ENCODE assay signal across 8 mouse cellular contexts in genomic region chr2:27028437-27029015, GRCm38 (mm10). TPM values are rescaled to one million over a fixed set of nuclear protein-coding genes. Genes with fewer than 3 reads are reported as not detected.
DNase-seq lines count a peak whose midpoint lies in the region; ATAC-seq and TF ChIP-seq lines count a peak whose summit lies in the region.

No protein-coding gene starts in this region.

- no peak for ATAC-seq in heart, embryonic 12.5 days (ENCODE audit: insufficient number of reproducible peaks, low FRiP score)
- no peak for ATAC-seq in hindbrain, postnatal 0 days
- ATAC-seq in midbrain, embryonic 14.5 days (ENCODE audit: low FRiP score, low TSS enrichment) = no peak
- no peak for ATAC-seq in frontal cortex, adult (ENCODE audit: low TSS enrichment)

- no peak overlapping the region for H3K27ac ChIP-seq in heart, embryonic 12.5 days (ENCODE audit: poor library complexity, severe bottlenecking)
- H3K27ac ChIP-seq in bone marrow, adult 2 months (ENCODE audit: control insufficient read depth, insufficient read depth, low read depth, low read length, poor library complexity) = peak overlapping the region; percentile 47
- peak overlapping the region; percentile 71 for H3K27ac ChIP-seq in hindbrain, postnatal 0 days
- no peak overlapping the region for H3K27ac ChIP-seq in midbrain, embryonic 14.5 days (replicated peaks; ENCODE audit: low read depth, low read length)

- 0 out of 2 replicates have a peak overlapping the region, but pooled peaks have one; percentile 28 for H3K4me3 ChIP-seq in heart, embryonic 12.5 days
- peak overlapping the region; percentile 59 for H3K4me3 ChIP-seq in bone marrow, adult 2 months (replicated peaks; ENCODE audit: control insufficient read depth, low read depth, low read length)
- H3K4me3 ChIP-seq in hindbrain, postnatal 0 days (ENCODE audit: low read length) = peak overlapping the region; percentile 34
- peak overlapping the region; percentile 38 for H3K4me3 ChIP-seq in midbrain, embryonic 14.5 days (replicated peaks; ENCODE audit: low read depth, low read length)

- H3K4me2 ChIP-seq in heart, embryonic 12.5 days = peak overlapping the region; percentile 65
- peak overlapping the region; percentile 58 for H3K4me2 ChIP-seq in hindbrain, postnatal 0 days (ENCODE audit: low read depth, low read length)
- H3K4me2 ChIP-seq in midbrain, embryonic 14.5 days (ENCODE audit: low read length) = peak overlapping the region; percentile 74

- H3K4me1 ChIP-seq in heart, embryonic 12.5 days (replicated peaks) = peaks cover 9% of the 10 kb centered on the region; the same call in 1 of the 2 replicates
- H3K4me1 ChIP-seq in bone marrow, adult 2 months (ENCODE audit: control insufficient read depth, insufficient read depth, low read length) = peaks cover 4% of the 10 kb centered on the region; the same call in 1 of the 2 replicates
- peaks cover 12% of the 10 kb centered on the region for H3K4me1 ChIP-seq in hindbrain, postnatal 0 days (ENCODE audit: insufficient read depth, low read length)
- H3K4me1 ChIP-seq in midbrain, embryonic 14.5 days (ENCODE audit: control insufficient read depth, insufficient read depth, low read length) = peaks cover 9% of the 10 kb centered on the region; the same call in 1 of the 2 replicates

- DNase-seq in heart, postnatal 4 days = no peak
- no peak for DNase-seq in hindbrain, postnatal 0 days (ENCODE audit: low spot score)
- DNase-seq in midbrain, embryonic 14.5 days = no peak
- DNase-seq in urinary bladder, adult 18-20 months (ENCODE audit: low spot score in 2 of 2) = no peak
- no peak for DNase-seq in layer of hippocampus, adult 11-12 months (ENCODE audit: low spot score)

- 52% methylated on average over 4 of the region's 4 CpGs for WGBS in heart, embryonic 12.5 days
- WGBS in bone marrow, adult 2 months = 6% methylated on average over 4 of the region's 4 CpGs
- 68% methylated on average over 4 of the region's 4 CpGs for WGBS in hindbrain, postnatal 0 days
- WGBS in midbrain, embryonic 14.5 days = 77% methylated on average over 4 of the region's 4 CpGs

- 0 out of 2 replicates have a peak overlapping the region, but pooled peaks have one; percentile 4 for H3K9ac ChIP-seq in heart, embryonic 12.5 days
- peak overlapping the region; percentile 42 for H3K9ac ChIP-seq in hindbrain, postnatal 0 days (replicated peaks; ENCODE audit: low read length)
- peak overlapping the region; percentile 57 for H3K9ac ChIP-seq in midbrain, embryonic 14.5 days (replicated peaks; ENCODE audit: low read length)

- H3K27me3 ChIP-seq in heart, embryonic 12.5 days (replicated peaks) = peaks cover 53% of the 10 kb centered on the region
- H3K27me3 ChIP-seq in hindbrain, postnatal 0 days (ENCODE audit: insufficient read depth, low read length) = no peaks in the 10 kb centered on the region
- H3K27me3 ChIP-seq in midbrain, embryonic 14.5 days (ENCODE audit: control insufficient read depth, insufficient read depth, low read length) = no peaks in the 10 kb centered on the region; the same call in 1 of the 2 replicates

- TF ChIP-seq CTCF in bone marrow, adult 2 months (IDR thresholded peaks at IDR 0.05; ENCODE audit: control insufficient read depth, insufficient read depth, low read length) = no peak
- TF ChIP-seq CTCF in hindbrain, postnatal 0 days (IDR thresholded peaks at IDR 0.05; ENCODE audit: low read depth) = no peak

- no peaks in the 10 kb centered on the region for H3K9me3 ChIP-seq in heart, embryonic 12.5 days (replicated peaks)
- no peaks in the 10 kb centered on the region for H3K9me3 ChIP-seq in hindbrain, postnatal 0 days (ENCODE audit: low read length)
- no peaks in the 10 kb centered on the region for H3K9me3 ChIP-seq in midbrain, embryonic 14.5 days (ENCODE audit: control insufficient read depth, low read length)

- no peaks in the 10 kb centered on the region for H3K36me3 ChIP-seq in heart, embryonic 12.5 days
- H3K36me3 ChIP-seq in hindbrain, postnatal 0 days (ENCODE audit: insufficient read depth, low read length) = no peaks in the 10 kb centered on the region
- H3K36me3 ChIP-seq in midbrain, embryonic 14.5 days (ENCODE audit: control insufficient read depth, insufficient read depth, low read length) = no peaks in the 10 kb centered on the region

- no peak for TF ChIP-seq POLR2A in bone marrow, adult 2 months (IDR thresholded peaks at IDR 0.05; ENCODE audit: borderline replicate concordance, control insufficient read depth, low read depth, low read length)

RNA-seq across cellular contexts. Expression of gene Slc2a6, which starts 0.7 kb away (rescaled TPM):
- polyA plus RNA-seq in heart, embryonic 12.5 days (2016; fragmentation: Nextera tagmentation; extraction: Ambion mirVana) = 0.10 and 0.47 TPM in 2 replicates
- total RNA-seq in heart, postnatal 4 days (2021) = under 1 TPM; 0.18 to 0.24 TPM
- 6.3 and 26.1 TPM in 2 replicates for polyA plus RNA-seq in bone marrow, adult 2 months (2011; ENCODE audit: insufficient read depth, insufficient read length, low replicate concordance, missing spikeins)
- 29.2 and 30.9 TPM in 2 replicates for total RNA-seq in hindbrain, postnatal 0 days (2014; rRNA removed)
- 16.7 and 19.2 TPM in 2 replicates for polyA plus RNA-seq in hindbrain, postnatal 0 days (2015; fragmentation: Nextera tagmentation; extraction: Ambion mirVana)
- polyA plus RNA-seq in midbrain, embryonic 14.5 days (2014; fragmentation: Nextera tagmentation; extraction: Ambion mirVana) = 4.3 and 4.9 TPM in 2 replicates

RNA-seq across cellular contexts. Expression of gene Cacfd1, which starts 18.8 kb away (rescaled TPM):
- polyA plus RNA-seq in heart, embryonic 12.5 days (2016; fragmentation: Nextera tagmentation; extraction: Ambion mirVana) = 40.0 and 41.6 TPM in 2 replicates
- 10 to 100 TPM; 28.0 to 29.7 TPM for total RNA-seq in heart, postnatal 4 days (2021)
- polyA plus RNA-seq in bone marrow, adult 2 months (2011; ENCODE audit: insufficient read depth, insufficient read length, low replicate concordance, missing spikeins) = 11.8 and 20.8 TPM in 2 replicates
- 50.1 and 50.4 TPM in 2 replicates for total RNA-seq in hindbrain, postnatal 0 days (2014; rRNA removed)
- 89.1 and 90.6 TPM in 2 replicates for polyA plus RNA-seq in hindbrain, postnatal 0 days (2015; fragmentation: Nextera tagmentation; extraction: Ambion mirVana)
- 72.5 and 81.4 TPM in 2 replicates for polyA plus RNA-seq in midbrain, embryonic 14.5 days (2014; fragmentation: Nextera tagmentation; extraction: Ambion mirVana)

RNA-seq across cellular contexts. Expression of gene Mymk, which starts 43.5 kb away (rescaled TPM):
- polyA plus RNA-seq in heart, embryonic 12.5 days (2016; fragmentation: Nextera tagmentation; extraction: Ambion mirVana) = 0.17 and 0.18 TPM in 2 replicates
- total RNA-seq in heart, postnatal 4 days (2021) = not detected
- not detected in 2 replicates for polyA plus RNA-seq in bone marrow, adult 2 months (2011; ENCODE audit: insufficient read depth, insufficient read length, low replicate concordance, missing spikeins)
- total RNA-seq in hindbrain, postnatal 0 days (2014; rRNA removed) = not detected in 2 replicates
- 0.19 and 0.30 TPM in 2 replicates for polyA plus RNA-seq in hindbrain, postnatal 0 days (2015; fragmentation: Nextera tagmentation; extraction: Ambion mirVana)
- not detected in 2 replicates for polyA plus RNA-seq in midbrain, embryonic 14.5 days (2014; fragmentation: Nextera tagmentation; extraction: Ambion mirVana)

RNA-seq across cellular contexts. Expression of gene Adamtsl2, which starts 50.7 kb away (rescaled TPM):
- 10.9 and 12.2 TPM in 2 replicates for polyA plus RNA-seq in heart, embryonic 12.5 days (2016; fragmentation: Nextera tagmentation; extraction: Ambion mirVana)
- 10 to 100 TPM; 10.6 to 11.4 TPM for total RNA-seq in heart, postnatal 4 days (2021)
- 0.85 TPM in 1 of 2 replicates, not detected in the other for polyA plus RNA-seq in bone marrow, adult 2 months (2011; ENCODE audit: insufficient read depth, insufficient read length, low replicate concordance, missing spikeins)
- total RNA-seq in hindbrain, postnatal 0 days (2014; rRNA removed) = 8.7 and 9.9 TPM in 2 replicates
- 4.4 and 5.3 TPM in 2 replicates for polyA plus RNA-seq in hindbrain, postnatal 0 days (2015; fragmentation: Nextera tagmentation; extraction: Ambion mirVana)
- 7.1 and 7.6 TPM in 2 replicates for polyA plus RNA-seq in midbrain, embryonic 14.5 days (2014; fragmentation: Nextera tagmentation; extraction: Ambion mirVana)

RNA-seq across cellular contexts. Expression of gene Adamts13, which starts 55.3 kb away (rescaled TPM):
- polyA plus RNA-seq in heart, embryonic 12.5 days (2016; fragmentation: Nextera tagmentation; extraction: Ambion mirVana) = not detected in 2 replicates
- not detected for total RNA-seq in heart, postnatal 4 days (2021)
- not detected in 2 replicates for polyA plus RNA-seq in bone marrow, adult 2 months (2011; ENCODE audit: insufficient read depth, insufficient read length, low replicate concordance, missing spikeins)
- total RNA-seq in hindbrain, postnatal 0 days (2014; rRNA removed) = not detected in 2 replicates
- not detected in 2 replicates for polyA plus RNA-seq in hindbrain, postnatal 0 days (2015; fragmentation: Nextera tagmentation; extraction: Ambion mirVana)
- not detected in 2 replicates for polyA plus RNA-seq in midbrain, embryonic 14.5 days (2014; fragmentation: Nextera tagmentation; extraction: Ambion mirVana)

Comparison
In these comparisons a context has a peak if more than half of its experiments do, and no peak if none do; other contexts are left out.
1. H3K27ac ChIP-seq: peak in bone marrow, adult 2 months (single experiment) and hindbrain, postnatal 0 days (single experiment); none in heart, embryonic 12.5 days (single experiment) and midbrain, embryonic 14.5 days (single experiment).
2. H3K9ac ChIP-seq: peak in every context shown above with its lines; median percentile 57 in midbrain, embryonic 14.5 days; 42 in hindbrain, postnatal 0 days; 4 in heart, embryonic 12.5 days.
3. Peak in every context shown above with its lines, with median percentiles within 50 percentile points of each other: H3K4me2 ChIP-seq and H3K4me3 ChIP-seq.